Mouse (Mus musculus) stomach, embryonic 15.5 days (tissue): ENCODE results near the gene Cdh20. TPM values are rescaled to one million over a fixed set of nuclear protein-coding genes. Genes with fewer than 3 reads are reported as not detected.

ENCODE experiments used
- ATAC-seq: fragments of 200-750 bp; cut with Nextera tagmentation; 2 replicates; pipeline ENCODE4 v1.8.0; 2017; ENCODE audit warnings: low read depth, moderate number of reproducible peaks, moderate TSS enrichment; ENCODE audit not compliant: insufficient read depth, low FRiP score
- H3K27ac ChIP-seq: fragments of 300-500 bp; sonication (generic); 2 replicates; pipeline ENCODE4 v1.5.1; 2015; ENCODE audit warnings: mild to moderate bottlenecking, inconsistent platforms
- H3K27me3 ChIP-seq: fragments of 300-500 bp; sonication (generic); replicated peaks from 2 replicates; pipeline ENCODE4 v1.6.1; 2015; ENCODE audit warnings: inconsistent platforms
- H3K36me3 ChIP-seq: fragments of 300-500 bp; sonication (generic); 2 replicates; pipeline ENCODE4 v1.6.1; 2015; ENCODE audit warnings: inconsistent platforms
- H3K4me1 ChIP-seq: fragments of 300-500 bp; sonication (generic); 2 replicates; pipeline ENCODE4 v1.6.1; 2015; ENCODE audit warnings: inconsistent platforms
- H3K4me2 ChIP-seq: fragments of 300-500 bp; sonication (generic); 2 replicates; pipeline ENCODE4 v1.6.1; 2015; ENCODE audit warnings: mild to moderate bottlenecking, inconsistent platforms
- H3K4me3 ChIP-seq: fragments of 300-500 bp; sonication (generic); replicated peaks from 2 replicates; pipeline ENCODE4 v1.5.1; 2015; ENCODE audit warnings: inconsistent platforms
- H3K9ac ChIP-seq: fragments of 300-500 bp; sonication (generic); 2 replicates; pipeline ENCODE4 v1.6.1; 2015; ENCODE audit warnings: inconsistent platforms
- H3K9me3 ChIP-seq: fragments of 300-500 bp; sonication (generic); 2 replicates; pipeline ENCODE4 v1.6.1; 2016; ENCODE audit warnings: inconsistent platforms
- WGBS: fragments of 180-500 bp; shearing (Covaris S2); methylation state at CpG from one replicate; pipeline ENCODE4 v1.1.7; 2015; 5-methylcytosine and 5-hydroxymethylcytosine counted together
- polyA plus RNA-seq: library from polyadenylated mRNA; unstranded; fragments of >200 nt; fragmentation: Nextera tagmentation; extraction: Ambion mirVana; gene quantifications from 2 replicates; pipeline ENCODE4 v1.2.1, GENCODE M21; 2015

Gene Cdh20
- polyA plus RNA-seq, 1 experiment from 2014 or later = 0.10 TPM

GRCm38 (mm10) chr1:104807214-104807613, 38.9 kb downstream of the Cdh20 start:
- Histone ChIP-seq H3K36me3 (no peaks in the 10 kb centered on the region), H3K4me2 (no peak overlapping the region)

GRCm38 (mm10) chr1:104817510-104817909, 49.2 kb downstream of the Cdh20 start:
- Histone ChIP-seq H3K4me2 (no peak overlapping the region), H3K4me3 (no peak overlapping the region), H3K27ac (no peak overlapping the region), H3K9me3 (no peaks in the 10 kb centered on the region), H3K9ac (no peak overlapping the region), H3K4me1 (no peaks in the 10 kb centered on the region), H3K36me3 (no peaks in the 10 kb centered on the region), H3K27me3 (no peaks in the 10 kb centered on the region)
- ATAC-seq = no peak
- whole genome bisulfite sequencing = 65% methylated on average over 2 of the region's 2 CpGs

More at GRCm38 (mm10) chr1:104807214-104807613, 38.9 kb downstream of the Cdh20 start:
- ATAC-seq = no peak
- Histone ChIP-seq H3K9ac (no peak overlapping the region), H3K4me3 (no peak overlapping the region), H3K27ac (no peak overlapping the region), H3K4me1 (no peaks in the 10 kb centered on the region), H3K27me3 (no peaks in the 10 kb centered on the region), H3K9me3 (no peaks in the 10 kb centered on the region)
- WGBS = 84% methylated on average over 2 of the region's 2 CpGs

DNA sequence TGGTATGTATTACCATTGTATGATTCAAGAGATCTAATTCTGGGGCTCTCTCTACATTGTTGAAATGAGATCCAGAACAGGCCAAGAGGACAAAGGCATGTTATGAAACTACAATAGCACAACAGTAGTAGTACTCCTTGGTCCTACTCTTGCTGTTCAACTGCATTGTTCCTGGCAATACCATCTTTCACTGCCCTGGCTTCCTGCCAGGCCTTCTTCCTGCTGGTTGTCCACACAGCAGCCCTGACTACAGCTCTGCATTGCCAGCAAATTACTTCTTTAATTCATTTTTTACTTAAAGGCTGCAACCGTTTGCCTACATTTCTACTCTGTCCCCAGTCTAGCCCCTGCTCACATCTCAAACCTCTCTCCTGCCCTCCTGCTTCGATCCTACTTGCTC, 59.8 kb downstream of the Cdh20 start:
- no peaks in the 10 kb centered on the region for H3K9me3 ChIP-seq
- no peak overlapping the region for H3K4me2 ChIP-seq
- no peak for ATAC-seq
- H3K4me1 ChIP-seq = no peaks in the 10 kb centered on the region
- H3K27ac ChIP-seq = no peak overlapping the region
- H3K9ac ChIP-seq = no peak overlapping the region
- no peak overlapping the region for H3K4me3 ChIP-seq
- H3K36me3 ChIP-seq = no peaks in the 10 kb centered on the region
- WGBS = 73% methylated on average over 2 of the region's 2 CpGs
- no peaks in the 10 kb centered on the region for H3K27me3 ChIP-seq

- Histone ChIP-seq H3K9me3 (no peaks in the 10 kb centered on the region), H3K4me1 (no peaks in the 10 kb centered on the region), H3K4me3 (no peak overlapping the region), H3K36me3 (no peaks in the 10 kb centered on the region), H3K27me3 (no peaks in the 10 kb centered on the region), H3K9ac (no peak overlapping the region), H3K4me2 (no peak overlapping the region), H3K27ac (no peak overlapping the region)
- no peak for ATAC-seq
- 65% methylated on average over 4 of the region's 4 CpGs for WGBS
These were observed 70.0 kb downstream of the Cdh20 start for GRCm38 (mm10) chr1:104838206-104838915.

- H3K36me3 ChIP-seq = no peaks in the 10 kb centered on the region
- ATAC-seq = no peak
- no peak overlapping the region for H3K9ac ChIP-seq
- H3K27me3 ChIP-seq = no peaks in the 10 kb centered on the region
- no peaks in the 10 kb centered on the region for H3K4me1 ChIP-seq
- no peaks in the 10 kb centered on the region for H3K9me3 ChIP-seq
- H3K4me2 ChIP-seq = no peak overlapping the region
- H3K4me3 ChIP-seq = no peak overlapping the region
- H3K27ac ChIP-seq = no peak overlapping the region
These were observed 70.7 kb downstream of the Cdh20 start for GRCm38 (mm10) chr1:104839051-104839450.

GRCm38 (mm10) chr1:104848256-104848919, 80.1 kb downstream of the Cdh20 start:
- ATAC-seq = no peak
- Histone ChIP-seq H3K9me3 (no peaks in the 10 kb centered on the region), H3K4me2 (no peak overlapping the region), H3K4me1 (no peaks in the 10 kb centered on the region), H3K27me3 (no peaks in the 10 kb centered on the region), H3K36me3 (no peaks in the 10 kb centered on the region), H3K27ac (no peak overlapping the region), H3K4me3 (no peak overlapping the region), H3K9ac (no peak overlapping the region)
- 70% methylated on average over 2 of the region's 2 CpGs for WGBS

DNA sequence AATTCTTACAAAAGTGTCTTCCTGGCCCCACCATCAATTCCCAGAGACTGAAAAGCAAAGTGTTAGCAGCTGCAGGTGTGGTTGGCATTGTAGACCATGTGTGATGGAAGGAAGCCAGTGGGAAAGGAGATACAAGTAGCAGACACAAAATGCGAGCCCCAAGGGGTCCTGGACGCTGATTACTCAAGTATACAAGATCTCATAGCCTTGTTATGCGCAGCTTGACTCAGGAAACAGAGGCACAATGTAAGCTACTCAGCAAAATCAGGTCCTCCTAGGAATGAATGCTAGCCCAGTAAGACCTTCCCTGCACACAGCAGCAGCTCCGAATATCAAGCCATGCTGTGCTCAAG, 80.6 kb downstream of the Cdh20 start:
- ATAC-seq = no peak
- H3K9ac ChIP-seq = no peak overlapping the region
- H3K4me3 ChIP-seq = no peak overlapping the region
- WGBS = 75% methylated on average over 4 of the region's 4 CpGs
- no peaks in the 10 kb centered on the region for H3K9me3 ChIP-seq
- H3K27me3 ChIP-seq = no peaks in the 10 kb centered on the region
- no peaks in the 10 kb centered on the region for H3K36me3 ChIP-seq
- H3K27ac ChIP-seq = no peak overlapping the region
- no peak overlapping the region for H3K4me2 ChIP-seq
- no peaks in the 10 kb centered on the region for H3K4me1 ChIP-seq

DNA sequence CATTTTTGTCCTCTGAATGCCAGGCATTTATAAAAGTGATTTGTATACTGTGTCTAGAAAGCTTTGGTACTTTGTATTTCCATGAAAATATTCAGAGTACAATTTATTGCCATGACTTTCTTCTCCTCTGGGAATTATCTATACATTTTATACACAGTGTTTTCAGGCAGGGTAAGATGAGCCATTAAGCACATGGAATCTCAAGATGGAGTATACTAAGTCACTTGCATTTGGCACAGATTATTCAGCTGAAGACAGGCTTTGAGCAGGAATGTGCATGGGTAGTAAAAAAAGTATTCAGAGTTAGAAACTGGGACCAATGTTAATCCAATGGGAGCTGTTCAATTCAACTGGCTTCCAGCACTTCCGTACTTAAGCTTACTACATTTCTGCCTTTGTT, 109.1 kb downstream of the Cdh20 start:
- H3K27ac ChIP-seq = no peak overlapping the region
- H3K9me3 ChIP-seq = no peaks in the 10 kb centered on the region
- H3K36me3 ChIP-seq = no peaks in the 10 kb centered on the region
- H3K4me3 ChIP-seq = no peak overlapping the region
- H3K4me2 ChIP-seq = no peak overlapping the region
- no peak overlapping the region for H3K9ac ChIP-seq
- no peak for ATAC-seq
- no peaks in the 10 kb centered on the region for H3K27me3 ChIP-seq
- H3K4me1 ChIP-seq = no peaks in the 10 kb centered on the region
- 44% methylated on average over 1 of the region's 1 CpGs for WGBS

DNA sequence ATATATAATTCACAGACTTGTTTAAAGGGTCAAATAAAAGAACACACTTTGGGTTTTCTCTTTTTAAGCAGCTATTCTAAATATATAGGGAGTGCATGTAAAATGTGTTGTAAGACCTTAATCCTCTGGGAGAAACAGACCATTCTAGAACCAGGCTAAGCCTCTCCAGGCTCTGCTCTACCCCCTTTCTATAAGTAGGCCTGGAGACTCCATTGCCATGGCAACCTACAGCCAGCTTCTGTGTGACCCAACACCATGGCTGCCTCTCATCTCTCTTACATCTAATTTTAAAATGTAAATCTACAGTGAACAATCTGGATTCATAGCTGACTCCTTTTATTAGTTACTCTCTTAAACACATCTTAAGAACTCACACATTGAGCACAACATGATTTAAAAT, 133.5 kb downstream of the Cdh20 start:
- no peak overlapping the region for H3K9ac ChIP-seq
- no peak for ATAC-seq
- no peaks in the 10 kb centered on the region for H3K4me1 ChIP-seq
- H3K9me3 ChIP-seq = no peaks in the 10 kb centered on the region
- H3K27me3 ChIP-seq = no peaks in the 10 kb centered on the region
- no peaks in the 10 kb centered on the region for H3K36me3 ChIP-seq
- no peak overlapping the region for H3K27ac ChIP-seq
- H3K4me2 ChIP-seq = no peak overlapping the region
- no peak overlapping the region for H3K4me3 ChIP-seq

- H3K9ac ChIP-seq = no peak overlapping the region
- ATAC-seq = no peak
- no peak overlapping the region for H3K4me2 ChIP-seq
- WGBS = 66% methylated on average over 5 of the region's 5 CpGs
- H3K9me3 ChIP-seq = no peaks in the 10 kb centered on the region
- no peaks in the 10 kb centered on the region for H3K27me3 ChIP-seq
- no peak overlapping the region for H3K27ac ChIP-seq
- H3K4me1 ChIP-seq = no peaks in the 10 kb centered on the region
- H3K36me3 ChIP-seq = no peaks in the 10 kb centered on the region
- no peak overlapping the region for H3K4me3 ChIP-seq
These were observed 135.1 kb downstream of the Cdh20 start for GRCm38 (mm10) chr1:104903409-104903808.

GRCm38 (mm10) chr1:104912407-104912806, 144.1 kb downstream of the Cdh20 start:
- Histone ChIP-seq H3K4me2 (no peak overlapping the region), H3K27ac (no peak overlapping the region), H3K36me3 (no peaks in the 10 kb centered on the region), H3K4me3 (no peak overlapping the region), H3K27me3 (no peaks in the 10 kb centered on the region), H3K9ac (no peak overlapping the region), H3K4me1 (no peaks in the 10 kb centered on the region), H3K9me3 (no peaks in the 10 kb centered on the region)
- 26% methylated on average over 3 of the region's 3 CpGs for WGBS
- ATAC-seq = no peak

- Histone ChIP-seq H3K27me3 (no peaks in the 10 kb centered on the region), H3K9me3 (no peaks in the 10 kb centered on the region), H3K4me2 (no peak overlapping the region), H3K4me1 (no peaks in the 10 kb centered on the region), H3K36me3 (no peaks in the 10 kb centered on the region), H3K9ac (no peak overlapping the region), H3K27ac (no peak overlapping the region), H3K4me3 (no peak overlapping the region)
- no peak for ATAC-seq
- WGBS = 60% methylated on average over 2 of the region's 2 CpGs
These were observed 148.2 kb downstream of the Cdh20 start for GRCm38 (mm10) chr1:104916507-104916906.
